Mouse (Mus musculus) intestine, postnatal 0 days (tissue): ENCODE measurements around the gene Rnf169. TPM values are rescaled to one million over a fixed set of nuclear protein-coding genes. Genes with fewer than 3 reads are reported as not detected.

Experiments
- ATAC-seq: fragments of 200-750 bp; cut with Nextera tagmentation; 2 replicates; pipeline ENCODE4 v1.8.0; 2017; ENCODE audit warnings: mild to moderate bottlenecking, moderate TSS enrichment, moderate library complexity
- H3K27ac ChIP-seq: fragments of 300-500 bp; sonication (generic); 2 replicates; pipeline ENCODE4 v1.5.1; 2014; ENCODE audit warnings: mild to moderate bottlenecking, low read depth, low read length, moderate library complexity
- H3K27me3 ChIP-seq: fragments of 300-500 bp; sonication (generic); replicated peaks from 2 replicates; pipeline ENCODE4 v1.6.1; 2014; ENCODE audit warnings: low read length, mixed read lengths; ENCODE audit not compliant: control insufficient read depth, insufficient read depth
- H3K36me3 ChIP-seq: fragments of 300-500 bp; sonication (generic); 2 replicates; pipeline ENCODE4 v1.6.1; 2014; ENCODE audit warnings: mild to moderate bottlenecking, moderate library complexity; ENCODE audit not compliant: control insufficient read depth, insufficient read depth
- H3K4me1 ChIP-seq: fragments of 300-500 bp; sonication (generic); replicated peaks from 2 replicates; pipeline ENCODE4 v1.6.1; 2014; ENCODE audit warnings: antibody characterized with exemption, low read length, mixed read lengths; ENCODE audit not compliant: control insufficient read depth, insufficient read depth
- H3K4me2 ChIP-seq: fragments of 300-500 bp; sonication (generic); replicated peaks from 2 replicates; pipeline ENCODE4 v1.6.1; 2014; ENCODE audit warnings: low read depth, mild to moderate bottlenecking, moderate library complexity
- H3K4me3 ChIP-seq: fragments of 300-500 bp; sonication (generic); 2 replicates; pipeline ENCODE4 v1.5.1; 2014; ENCODE audit warnings: low read depth, low read length
- H3K9ac ChIP-seq: fragments of 300-500 bp; sonication (generic); 2 replicates; pipeline ENCODE4 v1.6.1; 2014; ENCODE audit warnings: mild to moderate bottlenecking, low read depth, low read length
- H3K9me3 ChIP-seq: fragments of 300-500 bp; sonication (generic); 2 replicates; pipeline ENCODE4 v1.6.1; 2016; ENCODE audit warnings: mixed run types; ENCODE audit not compliant: control insufficient read depth
- CTCF ChIP-seq: sonication (generic); IDR thresholded peaks from 2 replicates; pipeline ENCODE4 v1.5.1; 2016; ENCODE audit warnings: low read depth, mild to moderate bottlenecking, control low read depth, antibody characterized with exemption, moderate library complexity
- WGBS: fragments of 180-500 bp; shearing (Covaris S2); extraction: QIAGEN DNeasy Blood & Tissue Kit; methylation state at CpG from one replicate; pipeline ENCODE4 v1.1.7; 2014; 5-methylcytosine and 5-hydroxymethylcytosine counted together
- polyA plus RNA-seq: library from polyadenylated mRNA; unstranded; fragments of >200 nt; fragmentation: Nextera tagmentation; extraction: Ambion mirVana; gene quantifications from 2 replicates; pipeline ENCODE4 v1.2.1, GENCODE M21; 2015

Rnf169 gene
- polyA plus RNA-seq, 1 experiment from 2014 or later = 1.9 TPM

DNA sequence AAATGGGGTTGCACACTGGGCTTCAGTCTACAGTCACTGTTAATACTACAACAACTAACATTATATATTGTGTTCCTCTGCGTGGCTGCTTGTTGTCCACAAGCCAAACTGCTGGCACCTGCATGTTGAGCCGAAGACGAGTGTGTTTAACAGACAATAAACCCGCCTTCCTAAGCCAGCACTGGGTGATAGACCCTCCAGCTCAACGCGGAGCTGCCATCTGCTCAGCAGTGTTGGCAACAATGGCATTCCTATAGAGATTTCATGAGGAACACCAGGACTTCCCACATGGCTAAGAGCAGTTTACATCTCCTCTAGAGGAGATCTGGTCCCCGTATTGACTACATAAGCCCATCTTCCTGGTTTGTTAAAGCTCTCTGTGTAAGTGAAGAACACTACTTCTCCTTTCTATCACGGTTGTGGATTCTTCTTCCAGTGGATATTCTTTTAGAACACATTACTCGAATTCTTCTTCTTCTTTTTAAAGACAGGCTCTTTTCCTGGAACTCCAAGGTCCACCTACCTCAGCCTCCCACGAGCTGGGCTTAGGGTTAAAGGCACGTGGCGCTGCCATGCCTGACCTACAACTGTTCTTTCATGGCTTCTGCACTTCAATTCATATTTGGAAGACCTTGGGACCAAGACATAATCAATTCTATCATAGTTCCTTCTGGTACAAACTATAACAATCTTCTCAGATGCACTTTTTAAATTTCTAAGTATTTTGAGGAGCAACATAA lies 22.9 kb downstream of the Rnf169 start:
- Histone ChIP-seq H3K27ac (no peak overlapping the region), H3K27me3 (no peaks in the 10 kb centered on the region), H3K4me3 (no peak overlapping the region), H3K9me3 (no peaks in the 10 kb centered on the region), H3K4me2 (no peak overlapping the region), H3K9ac (no peak overlapping the region), H3K36me3 (peaks cover 4% of the 10 kb centered on the region; the same call in 1 of the 2 replicates), H3K4me1 (no peaks in the 10 kb centered on the region)
- no peak for ATAC-seq
- no peak for TF ChIP-seq CTCF
- WGBS = 82% methylated on average over 12 of the region's 12 CpGs

DNA sequence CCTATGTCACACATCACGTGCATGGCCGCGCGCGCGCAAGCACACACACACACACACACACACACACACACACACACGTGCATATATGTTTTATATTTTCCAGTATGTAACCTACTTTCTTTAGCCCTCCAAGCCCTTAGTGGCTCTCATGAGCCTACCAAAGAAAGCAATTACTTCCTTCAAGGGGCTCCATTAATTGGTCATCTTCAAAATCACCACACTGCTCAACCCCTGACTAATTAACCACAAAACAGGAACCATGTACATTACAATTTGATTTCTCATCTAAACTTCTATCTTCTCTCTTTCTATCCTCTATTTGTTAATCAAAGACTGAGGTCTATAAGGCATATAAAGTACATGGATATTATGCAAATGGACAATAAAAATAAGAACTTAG lies 24.2 kb downstream of the Rnf169 start:
- no peak for ATAC-seq
- H3K9me3 ChIP-seq = no peaks in the 10 kb centered on the region

GRCm38 (mm10) chr7:99954212-99954611 lies 26.0 kb downstream of the Rnf169 start:
- H3K27ac ChIP-seq = no peak overlapping the region
- no peaks in the 10 kb centered on the region for H3K27me3 ChIP-seq
- no peak for TF ChIP-seq CTCF
- H3K4me2 ChIP-seq = no peak overlapping the region
- 92% methylated on average over 8 of the region's 8 CpGs for WGBS
- peaks cover 8% of the 10 kb centered on the region; the same call in 1 of the 2 replicates for H3K36me3 ChIP-seq
- no peaks in the 10 kb centered on the region for H3K4me1 ChIP-seq
- H3K9me3 ChIP-seq = no peaks in the 10 kb centered on the region
- ATAC-seq = no peak
- no peak overlapping the region for H3K4me3 ChIP-seq
- H3K9ac ChIP-seq = no peak overlapping the region

More for the DNA sequence above, 24.2 kb downstream of the Rnf169 start:
- Histone ChIP-seq H3K27me3 (no peaks in the 10 kb centered on the region), H3K4me2 (no peak overlapping the region), H3K4me3 (no peak overlapping the region), H3K9ac (no peak overlapping the region), H3K4me1 (no peaks in the 10 kb centered on the region), H3K27ac (no peak overlapping the region), H3K36me3 (peaks cover 4% of the 10 kb centered on the region; the same call in 1 of the 2 replicates)
- WGBS = 96% methylated on average over 7 of the region's 7 CpGs
- no peak for TF ChIP-seq CTCF

- no peaks in the 10 kb centered on the region for H3K4me1 ChIP-seq
- no peak for ATAC-seq
- no peak for TF ChIP-seq CTCF
- no peaks in the 10 kb centered on the region for H3K9me3 ChIP-seq
- no peak overlapping the region for H3K4me3 ChIP-seq
- H3K27me3 ChIP-seq = no peaks in the 10 kb centered on the region
- H3K36me3 ChIP-seq = peaks cover 8% of the 10 kb centered on the region; the same call in 1 of the 2 replicates
- H3K9ac ChIP-seq = no peak overlapping the region
- 78% methylated on average over 6 of the region's 6 CpGs for WGBS
- no peak overlapping the region for H3K27ac ChIP-seq
- no peak overlapping the region for H3K4me2 ChIP-seq
Measured at GRCm38 (mm10) chr7:99953442-99954098, 26.7 kb downstream of the Rnf169 start.

DNA sequence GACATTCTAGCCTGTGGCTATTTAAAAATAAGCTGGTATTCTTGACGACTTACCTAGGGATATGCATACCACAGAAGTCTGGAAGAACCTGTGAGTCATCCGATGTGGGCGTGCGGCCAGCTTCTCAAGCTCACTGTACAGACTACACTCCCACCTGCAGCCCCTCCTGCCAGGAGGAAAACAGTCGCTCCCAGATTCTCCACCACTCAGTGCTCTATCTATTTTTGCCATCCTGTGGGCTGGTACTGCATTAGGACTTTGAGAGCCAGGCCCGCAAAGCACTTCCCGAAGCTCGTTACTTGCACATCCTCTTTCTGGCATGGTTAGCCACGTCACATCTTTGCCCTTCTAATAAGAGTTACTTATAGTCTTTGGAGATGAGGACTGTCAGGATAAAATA lies 32.9 kb downstream of the Rnf169 start:
- Histone ChIP-seq H3K27ac (no peak overlapping the region), H3K9ac (no peak overlapping the region), H3K4me2 (no peak overlapping the region), H3K36me3 (peaks cover 41% of the 10 kb centered on the region), H3K9me3 (no peaks in the 10 kb centered on the region), H3K27me3 (no peaks in the 10 kb centered on the region), H3K4me3 (no peak overlapping the region), H3K4me1 (no peaks in the 10 kb centered on the region)
- no peak for TF ChIP-seq CTCF
- ATAC-seq = no peak
- 79% methylated on average over 9 of the region's 9 CpGs for WGBS

GRCm38 (mm10) chr7:99946356-99946755 lies 33.9 kb downstream of the Rnf169 start:
- H3K27ac ChIP-seq = no peak overlapping the region
- WGBS = 81% methylated on average over 4 of the region's 4 CpGs
- no peak overlapping the region for H3K4me2 ChIP-seq
- ATAC-seq = no peak
- H3K27me3 ChIP-seq = no peaks in the 10 kb centered on the region
- no peak overlapping the region for H3K4me3 ChIP-seq
- no peak for TF ChIP-seq CTCF
- H3K4me1 ChIP-seq = no peaks in the 10 kb centered on the region
- no peak overlapping the region for H3K9ac ChIP-seq
- H3K36me3 ChIP-seq = peaks cover 49% of the 10 kb centered on the region
- H3K9me3 ChIP-seq = no peaks in the 10 kb centered on the region
